Mouse (Mus musculus) midbrain, embryonic 10.5 days (tissue): ENCODE results near the gene Fbxo44. TPM values are rescaled to one million over a fixed set of nuclear protein-coding genes. Genes with fewer than 3 reads are reported as not detected.
A peak's percentile ranks its signal among the peaks of the same experiment; 100 is the strongest.
"Not testable (repeated sequence)": the region's sequence is repeated elsewhere in the genome, so short reads cannot be mapped to it uniquely, and the experiment has no call there.

Experiments
- DNase-seq: peaks from one replicate; pipeline ENCODE4 v3.0.0-alpha.2; 2017; ENCODE audit warnings: low spot score
- H3K27ac ChIP-seq: fragments of 300-500 bp; sonication (generic); replicated peaks from 2 replicates; pipeline ENCODE4 v1.5.1; 2016; ENCODE audit warnings: mild to moderate bottlenecking
- H3K27me3 ChIP-seq: fragments of 300-500 bp; sonication (generic); 2 replicates; pipeline ENCODE4 v1.6.1; 2016; ENCODE audit warnings: low read depth, mild to moderate bottlenecking; ENCODE audit not compliant: poor library complexity, severe bottlenecking
- H3K36me3 ChIP-seq: fragments of 300-500 bp; sonication (generic); 2 replicates; pipeline ENCODE4 v1.6.1; 2016; ENCODE audit warnings: mild to moderate bottlenecking, moderate library complexity
- H3K4me1 ChIP-seq: fragments of 300-500 bp; sonication (generic); 2 replicates; pipeline ENCODE4 v1.6.1; 2016
- H3K4me3 ChIP-seq: fragments of 300-500 bp; sonication (generic); 2 replicates; pipeline ENCODE4 v1.5.1; 2016; ENCODE audit warnings: mild to moderate bottlenecking, moderate library complexity
- H3K9me3 ChIP-seq: fragments of 300-500 bp; sonication (generic); replicated peaks from 2 replicates; pipeline ENCODE4 v1.6.1; 2016; ENCODE audit warnings: mild to moderate bottlenecking
- WGBS: fragments of 180-500 bp; shearing (Covaris S2); methylation state at CpG from one replicate; pipeline ENCODE4 v1.1.7; 2016; 5-methylcytosine and 5-hydroxymethylcytosine counted together
- polyA plus RNA-seq: library from polyadenylated mRNA; unstranded; fragments of >200 nt; fragmentation: Nextera tagmentation; extraction: Ambion mirVana; gene quantifications from 2 replicates; pipeline ENCODE4 v1.2.1, GENCODE M21; 2016

The Fbxo44 gene
- polyA plus RNA-seq, 1 experiment from 2014 or later, result 39.6 TPM

DNA sequence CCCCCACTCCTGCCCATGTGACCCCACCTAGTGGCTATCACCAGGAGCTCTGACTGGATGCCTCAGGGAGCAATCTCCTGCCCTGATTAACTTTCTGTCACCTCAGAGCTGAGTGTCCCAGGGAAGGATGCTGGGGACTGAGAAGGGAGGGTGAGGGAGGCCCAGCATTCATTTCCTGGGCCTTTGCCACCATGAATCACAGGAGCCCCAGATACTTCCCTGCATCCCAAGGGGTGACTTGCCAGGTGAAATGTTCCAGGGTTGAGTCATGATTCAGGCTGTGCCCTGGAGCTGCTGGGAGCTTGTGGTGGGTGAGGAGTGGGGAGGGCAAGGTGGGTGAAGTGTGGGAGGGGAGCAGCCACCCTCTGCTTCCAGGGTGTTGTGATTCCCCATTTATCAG is 17.4 kb upstream of the Fbxo44 start:
- peaks cover 37% of the 10 kb centered on the region for H3K4me1 ChIP-seq
- DNase-seq, result no peak
- H3K27ac ChIP-seq, result no peak overlapping the region
- no peak overlapping the region for H3K4me3 ChIP-seq
- peaks cover 90% of the 10 kb centered on the region for H3K27me3 ChIP-seq
- H3K36me3 ChIP-seq, result no peaks in the 10 kb centered on the region
- no peaks in the 10 kb centered on the region for H3K9me3 ChIP-seq

DNA sequence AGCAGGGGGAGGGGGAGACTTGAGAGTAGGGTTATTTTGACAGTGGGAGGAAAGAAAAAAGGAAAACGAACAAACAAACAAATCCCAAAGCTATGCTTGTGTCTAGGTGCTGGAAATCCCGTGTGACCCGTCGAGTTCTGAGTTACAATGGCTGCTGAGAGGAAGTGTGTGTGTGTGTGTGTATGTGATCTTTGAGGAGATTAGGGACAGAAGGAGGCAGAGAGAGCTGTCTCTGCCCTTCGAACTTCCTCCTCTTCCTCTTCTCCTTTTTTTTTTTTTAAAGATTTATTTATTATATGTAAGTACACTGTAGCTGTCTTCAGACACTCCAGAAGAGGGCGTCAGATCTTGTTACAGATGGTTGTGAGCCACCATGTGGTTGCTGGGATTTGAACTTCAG is 16.3 kb upstream of the Fbxo44 start:
- 68% methylated on average over 5 of the region's 6 CpGs for WGBS
- H3K9me3 ChIP-seq, H3K4me3 ChIP-seq, H3K27ac ChIP-seq, H3K36me3 ChIP-seq, DNase-seq: not testable (repeated sequence)
- Histone ChIP-seq H3K27me3 (peaks cover 90% of the 10 kb centered on the region), H3K4me1 (peaks cover 35% of the 10 kb centered on the region)

- Histone ChIP-seq H3K4me1 (peaks cover 48% of the 10 kb centered on the region), H3K27ac (peak overlapping the region; percentile 53; the same call in 1 of the 2 replicates), H3K36me3 (no peaks in the 10 kb centered on the region), H3K9me3 (no peaks in the 10 kb centered on the region), H3K27me3 (peaks cover 96% of the 10 kb centered on the region), H3K4me3 (peak overlapping the region; percentile 43; the same call in 1 of the 2 replicates)
- 5% methylated on average over 12 of the region's 12 CpGs for WGBS
- DNase-seq, result no peak
These were observed 14.2 kb upstream of the Fbxo44 start for GRCm38 (mm10) chr4:148174495-148174862.

DNA sequence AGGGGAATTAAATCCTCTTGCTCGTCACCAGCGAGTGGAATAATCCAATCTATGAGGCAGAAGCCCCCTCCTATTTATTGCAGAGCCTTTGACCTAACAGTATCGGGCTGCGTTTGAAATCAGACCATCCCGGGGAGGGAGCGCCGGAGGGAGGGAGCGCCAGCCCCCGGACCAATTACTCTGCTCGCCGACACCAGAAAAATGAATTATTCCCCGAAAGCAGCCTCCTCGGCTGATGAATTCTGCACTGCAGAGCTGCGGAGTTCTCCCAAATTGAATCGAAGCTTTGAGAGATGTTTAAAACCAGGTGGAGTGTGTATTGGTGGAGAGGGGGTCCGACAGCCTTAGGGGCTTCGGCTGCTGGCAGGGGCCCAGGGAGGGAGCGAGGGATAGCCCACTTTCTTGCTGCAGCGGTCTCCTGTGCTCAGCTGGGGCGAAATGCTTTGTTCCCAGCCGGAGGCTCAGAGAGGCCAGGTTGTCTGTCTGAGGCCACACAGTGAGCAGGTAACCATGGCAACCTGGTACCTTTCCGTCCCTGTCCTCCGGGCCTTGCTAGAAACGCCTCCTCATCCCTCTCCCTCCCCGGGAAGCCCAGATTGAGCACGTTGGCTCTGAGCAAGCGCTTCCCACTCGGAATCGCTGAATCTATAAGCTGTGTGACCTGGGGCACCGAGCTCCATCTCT is 13.7 kb upstream of the Fbxo44 start:
- Histone ChIP-seq H3K27me3 (peaks cover 96% of the 10 kb centered on the region), H3K27ac (peak overlapping the region; percentile 53), H3K4me1 (peaks cover 50% of the 10 kb centered on the region), H3K4me3 (peak overlapping the region; percentile 43), H3K36me3 (no peaks in the 10 kb centered on the region), H3K9me3 (no peaks in the 10 kb centered on the region)
- peak; percentile 61 for DNase-seq
- WGBS, result 1% methylated on average over 30 of the region's 30 CpGs

DNA sequence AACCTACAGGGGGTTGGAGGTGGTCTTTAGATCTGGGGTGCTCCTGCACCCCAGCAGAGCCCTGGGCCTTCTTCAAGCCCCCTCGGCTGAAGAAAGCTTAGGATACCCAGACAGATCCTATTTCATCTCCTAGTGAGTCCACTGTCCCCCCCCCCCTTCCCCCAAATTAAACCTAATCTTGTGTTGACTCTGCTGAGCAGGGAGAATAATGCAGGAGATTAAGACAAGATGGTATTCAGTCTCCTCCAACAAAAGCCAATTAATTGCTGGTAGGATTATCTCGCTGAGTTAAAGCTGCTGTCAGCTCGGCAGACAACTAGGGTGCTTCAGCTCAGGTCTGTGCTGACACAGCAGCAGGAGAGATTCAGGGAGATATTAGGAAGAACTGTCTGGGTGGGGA is 11.0 kb upstream of the Fbxo44 start:
- Histone ChIP-seq H3K27ac (no peak overlapping the region), H3K9me3 (no peaks in the 10 kb centered on the region), H3K27me3 (peaks cover 95% of the 10 kb centered on the region), H3K4me3 (no peak overlapping the region), H3K36me3 (no peaks in the 10 kb centered on the region), H3K4me1 (peaks cover 53% of the 10 kb centered on the region)
- WGBS, result 10% methylated on average over 3 of the region's 3 CpGs
- no peak for DNase-seq

DNA sequence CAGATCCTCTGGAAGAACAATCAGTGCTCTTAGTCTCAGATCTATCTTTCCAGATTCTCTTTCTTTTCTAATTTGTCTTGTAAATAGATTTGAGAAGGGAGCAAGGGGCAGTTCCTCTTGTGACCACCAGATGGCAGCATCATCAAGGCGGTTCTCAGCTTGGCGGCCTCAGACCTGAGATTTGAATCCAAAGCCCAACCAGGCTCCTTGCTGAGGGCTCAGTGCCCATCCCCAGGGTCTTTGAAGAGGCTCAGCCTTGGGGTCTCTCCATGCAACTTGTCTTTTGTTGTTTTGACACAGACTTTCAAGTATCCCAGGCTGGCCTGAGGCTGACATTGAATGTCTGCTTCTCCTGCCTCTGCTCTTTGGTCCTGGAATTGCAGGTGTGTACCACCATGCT is 10.6 kb upstream of the Fbxo44 start:
- peak; percentile 71 for DNase-seq
- Histone ChIP-seq H3K36me3 (no peaks in the 10 kb centered on the region), H3K27me3 (peaks cover 95% of the 10 kb centered on the region), H3K4me3 (no peak overlapping the region), H3K27ac (no peak overlapping the region), H3K4me1 (peaks cover 53% of the 10 kb centered on the region), H3K9me3 (no peaks in the 10 kb centered on the region)
- 2% methylated on average over 2 of the region's 2 CpGs for WGBS

- DNase-seq, result no peak
- Histone ChIP-seq H3K27ac (0 out of 2 replicates have a peak overlapping the region, but pooled peaks have one; percentile 17), H3K36me3 (no peaks in the 10 kb centered on the region), H3K27me3 (peaks cover 95% of the 10 kb centered on the region), H3K9me3 (no peaks in the 10 kb centered on the region), H3K4me1 (peaks cover 62% of the 10 kb centered on the region), H3K4me3 (no peak overlapping the region)
- WGBS, result 26% methylated on average over 15 of the region's 15 CpGs
These were observed 9.3 kb upstream of the Fbxo44 start for GRCm38 (mm10) chr4:148169586-148169985.

DNA sequence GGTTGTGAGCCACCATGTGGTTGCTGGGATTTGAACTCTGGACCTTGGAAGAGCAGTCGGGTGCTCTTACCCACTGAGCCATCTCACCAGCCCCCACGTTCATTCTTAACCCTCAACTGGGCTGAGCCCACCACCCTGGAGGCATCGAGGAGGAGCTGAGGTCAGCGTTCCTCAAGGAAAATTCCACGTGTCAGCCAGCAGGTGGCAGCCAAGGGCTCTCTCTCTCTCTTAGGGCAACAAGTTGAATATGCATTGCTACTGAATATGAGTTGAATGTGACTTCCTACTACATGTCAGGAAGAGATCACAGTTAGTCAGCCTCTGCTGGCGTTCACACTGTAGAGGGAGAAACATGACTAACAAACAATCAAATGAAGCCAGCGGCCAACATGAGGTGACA is 8.0 kb upstream of the Fbxo44 start:
- no peaks in the 10 kb centered on the region for H3K9me3 ChIP-seq
- DNase-seq, result peak; percentile 70
- WGBS, result 30% methylated on average over 7 of the region's 7 CpGs
- H3K27me3 ChIP-seq, result peaks cover 95% of the 10 kb centered on the region
- peaks cover 62% of the 10 kb centered on the region for H3K4me1 ChIP-seq
- no peak overlapping the region for H3K27ac ChIP-seq
- no peaks in the 10 kb centered on the region for H3K36me3 ChIP-seq
- H3K4me3 ChIP-seq, result no peak overlapping the region

DNA sequence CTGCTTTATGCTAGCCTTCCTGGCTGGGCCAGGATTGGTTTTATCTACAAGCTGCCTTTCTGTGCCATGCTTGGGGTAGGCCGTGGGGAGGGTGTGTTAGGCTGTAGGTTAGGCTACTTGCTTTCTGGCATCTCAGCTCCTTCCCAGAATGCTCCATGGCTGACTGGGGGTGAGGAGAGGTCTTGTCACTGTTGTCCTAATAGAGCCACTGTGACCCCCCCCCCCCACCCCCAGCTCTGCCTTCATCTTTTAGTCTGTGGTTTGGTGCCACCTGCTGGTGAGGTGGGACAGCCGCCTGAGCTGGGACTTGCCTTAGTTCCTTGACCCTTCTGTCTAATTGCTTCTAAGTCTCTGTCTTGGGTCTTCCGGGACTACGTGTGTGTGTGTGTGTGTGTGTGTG is 6.7 kb upstream of the Fbxo44 start:
- peaks cover 95% of the 10 kb centered on the region for H3K27me3 ChIP-seq
- peak overlapping the region; percentile 32 for H3K4me3 ChIP-seq
- no peaks in the 10 kb centered on the region for H3K9me3 ChIP-seq
- H3K4me1 ChIP-seq, result peaks cover 56% of the 10 kb centered on the region
- no peaks in the 10 kb centered on the region for H3K36me3 ChIP-seq
- no peak overlapping the region; the same call in 1 of the 2 replicates for H3K27ac ChIP-seq
- DNase-seq, result peak; percentile 73
- 14% methylated on average over 4 of the region's 4 CpGs for WGBS

DNA sequence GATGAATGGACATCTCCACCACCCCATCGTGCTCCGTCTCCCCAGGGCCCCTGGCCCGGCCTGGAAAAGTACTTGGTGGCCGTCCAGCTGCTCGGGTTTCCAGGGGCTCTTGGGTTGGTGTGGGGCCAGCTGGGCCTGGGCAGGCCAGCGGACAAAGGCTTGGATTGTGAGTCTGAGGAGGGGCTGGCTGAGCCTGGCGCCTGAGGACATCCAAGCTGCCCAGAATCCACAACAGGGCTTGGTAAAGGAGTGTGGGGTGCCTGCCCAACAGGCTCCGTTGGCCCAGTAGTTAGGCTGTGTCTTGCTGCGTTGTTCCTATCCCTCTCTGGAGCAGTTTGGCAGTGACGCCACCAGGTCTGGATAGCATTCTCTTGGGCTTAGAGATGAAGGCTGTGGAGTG is 6.1 kb upstream of the Fbxo44 start:
- Histone ChIP-seq H3K36me3 (no peaks in the 10 kb centered on the region), H3K4me1 (peaks cover 56% of the 10 kb centered on the region), H3K27ac (no peak overlapping the region; the same call in 1 of the 2 replicates), H3K27me3 (peaks cover 95% of the 10 kb centered on the region), H3K9me3 (no peaks in the 10 kb centered on the region), H3K4me3 (peak overlapping the region; percentile 32)
- peak; percentile 55 for DNase-seq
- WGBS, result 8% methylated on average over 10 of the region's 10 CpGs

GRCm38 (mm10) chr4:148165551-148165950 is 5.3 kb upstream of the Fbxo44 start:
- peaks cover 59% of the 10 kb centered on the region for H3K4me1 ChIP-seq
- 0 out of 2 replicates have a peak overlapping the region, but pooled peaks have one; percentile 18 for H3K4me3 ChIP-seq
- 4% methylated on average over 17 of the region's 17 CpGs for WGBS
- DNase-seq, result no peak
- no peaks in the 10 kb centered on the region for H3K9me3 ChIP-seq
- H3K36me3 ChIP-seq, result no peaks in the 10 kb centered on the region
- H3K27ac ChIP-seq, result no peak overlapping the region
- peaks cover 98% of the 10 kb centered on the region for H3K27me3 ChIP-seq

DNA sequence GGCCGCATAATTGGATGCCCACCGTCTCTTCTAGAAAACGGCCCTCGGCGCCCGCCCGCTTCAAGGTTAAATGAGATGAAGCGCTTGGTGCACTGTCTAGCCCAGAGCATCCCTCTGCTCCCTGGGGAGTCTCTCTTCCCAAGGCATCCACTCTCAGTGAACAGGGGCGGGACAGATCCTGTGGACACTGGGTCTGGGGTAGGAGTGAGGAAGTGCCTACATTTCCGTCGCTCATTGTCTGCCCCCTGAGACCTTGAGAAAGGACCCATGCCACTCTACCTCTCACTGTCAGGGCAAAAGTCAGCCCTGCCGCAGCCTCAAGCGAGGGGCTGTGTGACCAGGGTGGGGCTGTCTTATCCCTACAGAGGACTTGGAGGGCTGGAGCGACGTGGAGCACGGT is 4.2 kb upstream of the Fbxo44 start:
- no peaks in the 10 kb centered on the region for H3K9me3 ChIP-seq
- no peak for DNase-seq
- no peak overlapping the region for H3K27ac ChIP-seq
- peaks cover 64% of the 10 kb centered on the region for H3K4me1 ChIP-seq
- H3K4me3 ChIP-seq, result peak overlapping the region; percentile 49
- under 1% methylated on average over 16 of the region's 16 CpGs for WGBS
- no peaks in the 10 kb centered on the region for H3K36me3 ChIP-seq
- peaks cover 93% of the 10 kb centered on the region for H3K27me3 ChIP-seq

DNA sequence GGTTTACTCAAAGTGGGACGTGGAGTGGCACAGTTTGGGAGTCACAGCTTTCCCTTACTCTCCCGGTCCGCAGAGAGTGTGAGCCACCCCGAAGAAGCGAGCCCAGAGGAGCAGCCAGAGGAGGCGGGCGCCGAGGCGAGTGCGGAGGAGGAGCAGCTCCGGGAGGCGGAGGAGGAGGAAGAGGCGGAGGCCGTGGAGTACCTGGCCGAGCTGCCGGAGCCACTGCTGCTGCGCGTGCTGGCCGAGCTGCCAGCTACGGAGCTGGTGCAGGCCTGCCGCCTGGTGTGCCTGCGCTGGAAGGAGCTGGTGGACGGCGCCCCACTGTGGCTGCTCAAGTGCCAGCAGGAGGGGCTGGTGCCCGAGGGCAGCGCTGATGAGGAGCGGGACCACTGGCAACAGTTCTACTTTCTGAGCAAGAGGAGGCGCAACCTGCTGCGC is 3.7 kb upstream of the Fbxo44 start:
- WGBS, result under 1% methylated on average over 29 of the region's 29 CpGs

More for the DNA sequence above, 3.7 kb upstream of the Fbxo44 start:
- peaks cover 66% of the 10 kb centered on the region for H3K4me1 ChIP-seq
- peaks cover 89% of the 10 kb centered on the region for H3K27me3 ChIP-seq
- H3K9me3 ChIP-seq, result no peaks in the 10 kb centered on the region
- peak; percentile 79 for DNase-seq
- no peaks in the 10 kb centered on the region for H3K36me3 ChIP-seq
- H3K4me3 ChIP-seq, result peak overlapping the region; percentile 49
- peak overlapping the region; percentile 33; the same call in 1 of the 2 replicates for H3K27ac ChIP-seq
